Mouse (Mus musculus): ENCODE data around the gene Mmp11. TPM values are rescaled to one million over a fixed set of nuclear protein-coding genes. Genes with fewer than 3 reads are reported as not detected.

Mmp11 gene
- polyA plus RNA-seq, 1 experiment, result 0.72 TPM

GRCm38 (mm10) chr10:75949053-75950045 is 13.1 kb upstream of the Mmp11 start:
- Histone ChIP-seq H3K4me3 (ENCODE audit: insufficient read depth, low read length) (no peak overlapping the region), H3K4me1 (ENCODE audit: control insufficient read depth, insufficient read depth, low read length) (peaks cover 6% of the 10 kb centered on the region), H3K27ac (ENCODE audit: insufficient read depth, low read depth, low read length) (no peak overlapping the region)
- TF ChIP-seq CTCF (IDR thresholded peaks at IDR 0.05; ENCODE audit: low read depth, low read length) (no peak), POLR2A (IDR thresholded peaks at IDR 0.05; ENCODE audit: borderline replicate concordance, low read depth, low read length) (no peak)

- Histone ChIP-seq H3K4me1 (ENCODE audit: control insufficient read depth, insufficient read depth, low read length) (peaks cover 11% of the 10 kb centered on the region), H3K27ac (ENCODE audit: insufficient read depth, low read depth, low read length) (no peak overlapping the region), H3K4me3 (ENCODE audit: insufficient read depth, low read length) (no peak overlapping the region)
- TF ChIP-seq POLR2A (IDR thresholded peaks at IDR 0.05; ENCODE audit: borderline replicate concordance, low read depth, low read length) (no peak), CTCF (IDR thresholded peaks at IDR 0.05; ENCODE audit: low read depth, low read length) (no peak)
Observed at GRCm38 (mm10) chr10:75948079-75948478, 11.8 kb upstream of the Mmp11 start.

- Histone ChIP-seq H3K27ac (ENCODE audit: insufficient read depth, low read depth, low read length) (no peak overlapping the region), H3K4me1 (ENCODE audit: control insufficient read depth, insufficient read depth, low read length) (peaks cover 8% of the 10 kb centered on the region), H3K4me3 (ENCODE audit: insufficient read depth, low read length) (no peak overlapping the region)
- TF ChIP-seq POLR2A (IDR thresholded peaks at IDR 0.05; ENCODE audit: borderline replicate concordance, low read depth, low read length), result no peak
- TF ChIP-seq CTCF (IDR thresholded peaks at IDR 0.05; ENCODE audit: low read depth, low read length), result no peak
Observed at GRCm38 (mm10) chr10:75945896-75946295, 9.6 kb upstream of the Mmp11 start.

- Histone ChIP-seq H3K27ac (ENCODE audit: insufficient read depth, low read depth, low read length) (no peak overlapping the region), H3K4me1 (ENCODE audit: control insufficient read depth, insufficient read depth, low read length) (peaks cover 8% of the 10 kb centered on the region), H3K4me3 (ENCODE audit: insufficient read depth, low read length) (no peak overlapping the region)
- TF ChIP-seq POLR2A (IDR thresholded peaks at IDR 0.05; ENCODE audit: borderline replicate concordance, low read depth, low read length) (no peak), CTCF (IDR thresholded peaks at IDR 0.05; ENCODE audit: low read depth, low read length) (no peak)
Observed at GRCm38 (mm10) chr10:75945213-75945612, 8.9 kb upstream of the Mmp11 start.

GRCm38 (mm10) chr10:75944066-75944772 is 7.9 kb upstream of the Mmp11 start:
- H3K4me1 ChIP-seq (ENCODE audit: control insufficient read depth, insufficient read depth, low read length), result peaks cover 8% of the 10 kb centered on the region
- no peak overlapping the region for H3K27ac ChIP-seq (ENCODE audit: insufficient read depth, low read depth, low read length)
- no peak for TF ChIP-seq CTCF (IDR thresholded peaks at IDR 0.05; ENCODE audit: low read depth, low read length)
- no peak for TF ChIP-seq POLR2A (IDR thresholded peaks at IDR 0.05; ENCODE audit: borderline replicate concordance, low read depth, low read length)
- no peak overlapping the region for H3K4me3 ChIP-seq (ENCODE audit: insufficient read depth, low read length)

- Histone ChIP-seq H3K27ac (ENCODE audit: insufficient read depth, low read depth, low read length) (no peak within 1 kb of the TSS), H3K4me3 (ENCODE audit: insufficient read depth, low read length) (no peak within 1 kb of the TSS), H3K4me1 (ENCODE audit: control insufficient read depth, insufficient read depth, low read length) (peaks cover 8% of the 10 kb centered on the region)
- TF ChIP-seq CTCF (IDR thresholded peaks at IDR 0.05; ENCODE audit: low read depth, low read length) (no peak), POLR2A (IDR thresholded peaks at IDR 0.05; ENCODE audit: borderline replicate concordance, low read depth, low read length) (no peak)
Observed at GRCm38 (mm10) chr10:75942736-75943477, 6.6 kb upstream of the Mmp11 start, which contains the start of gene Vpreb3. TSS of gene Vpreb3 (plus strand) at chr10:75943057.

GRCm38 (mm10) chr10:75941042-75941824 is 4.9 kb upstream of the Mmp11 start:
- Histone ChIP-seq H3K27ac (ENCODE audit: insufficient read depth, low read depth, low read length) (no peak overlapping the region), H3K4me3 (ENCODE audit: insufficient read depth, low read length) (no peak overlapping the region), H3K4me1 (ENCODE audit: control insufficient read depth, insufficient read depth, low read length) (peaks cover 8% of the 10 kb centered on the region)
- TF ChIP-seq CTCF (IDR thresholded peaks at IDR 0.05; ENCODE audit: low read depth, low read length) (no peak), POLR2A (IDR thresholded peaks at IDR 0.05; ENCODE audit: borderline replicate concordance, low read depth, low read length) (no peak)

GRCm38 (mm10) chr10:75940520-75940919 is 4.2 kb upstream of the Mmp11 start, which contains the start of gene Gm867:
TSS of gene Gm867 (minus strand) at chr10:75940672.
- H3K4me1 ChIP-seq (ENCODE audit: control insufficient read depth, insufficient read depth, low read length), result peaks cover 10% of the 10 kb centered on the region
- TF ChIP-seq POLR2A (IDR thresholded peaks at IDR 0.05; ENCODE audit: borderline replicate concordance, low read depth, low read length) (no peak), CTCF (IDR thresholded peaks at IDR 0.05; ENCODE audit: low read depth, low read length) (no peak)
- no peak within 1 kb of the TSS for H3K4me3 ChIP-seq (ENCODE audit: insufficient read depth, low read length)
- H3K27ac ChIP-seq (ENCODE audit: insufficient read depth, low read depth, low read length), result no peak within 1 kb of the TSS

Data from bone marrow macrophage, adult 2 months (primary cell).